In genomic region chr3:116072584-116072983, GRCm38 (mm10) we compare ENCODE assay signal across 24 mouse cellular contexts. TPM values are rescaled to one million over a fixed set of nuclear protein-coding genes. Genes with fewer than 3 reads are reported as not detected.
DNase-seq lines count a peak whose midpoint lies in the region; ATAC-seq and TF ChIP-seq lines count a peak whose summit lies in the region.
"Had no signal": no experiment of that assay in that cellular context is flagged by ENCODE, and none has a peak within 500 bp of the region (broad histone marks: within the 10 kb centered on the region; RNA-seq: fewer than 3 reads in every experiment).

No protein-coding gene starts in this region.

- H3K4me3 ChIP-seq in forebrain, embryonic 14.5 days (ENCODE audit: low read depth, low read length), result no peak overlapping the region
- no peak overlapping the region for H3K4me3 ChIP-seq in forebrain, embryonic 16.5 days (replicated peaks; ENCODE audit: low read length)
- no peak overlapping the region for H3K4me3 ChIP-seq in heart, embryonic 15.5 days
- no peak overlapping the region for H3K4me3 ChIP-seq in lung, postnatal 0 days (ENCODE audit: low read depth, low read length)
- H3K4me3 ChIP-seq in midbrain, embryonic 13.5 days (replicated peaks), result no peak overlapping the region
- H3K4me3 ChIP-seq: embryonic facial prominence, embryonic 13.5 days; forebrain, embryonic 15.5 days; hindbrain, embryonic 13.5 days; left cerebral cortex, adult 2 months; limb, embryonic 10.5 days; midbrain, embryonic 12.5 days; myocyte had no signal

- H3K27ac ChIP-seq in forebrain, embryonic 14.5 days (ENCODE audit: low read depth, low read length), result no peak overlapping the region
- H3K27ac ChIP-seq in forebrain, embryonic 16.5 days (ENCODE audit: low read length), result no peak overlapping the region
- H3K27ac ChIP-seq in heart, embryonic 15.5 days, result peak overlapping the region; percentile 77
- H3K27ac ChIP-seq in lung, postnatal 0 days (ENCODE audit: low read length), result no peak overlapping the region
- H3K27ac ChIP-seq in midbrain, embryonic 13.5 days, result no peak overlapping the region
- H3K27ac ChIP-seq: embryonic facial prominence, embryonic 13.5 days; forebrain, embryonic 15.5 days; hindbrain, embryonic 13.5 days; left cerebral cortex, adult 2 months; limb, embryonic 10.5 days; macrophage; midbrain, embryonic 12.5 days had no signal

- H3K9ac ChIP-seq in forebrain, embryonic 14.5 days (ENCODE audit: low read length), result no peak overlapping the region
- no peak overlapping the region for H3K9ac ChIP-seq in forebrain, embryonic 16.5 days (replicated peaks; ENCODE audit: low read depth, low read length)
- no peak overlapping the region for H3K9ac ChIP-seq in heart, embryonic 15.5 days
- H3K9ac ChIP-seq in lung, postnatal 0 days (replicated peaks; ENCODE audit: low read depth), result no peak overlapping the region
- no peak overlapping the region for H3K9ac ChIP-seq in midbrain, embryonic 13.5 days (replicated peaks)
- H3K9ac ChIP-seq: embryonic facial prominence, embryonic 13.5 days; forebrain, embryonic 15.5 days; hindbrain, embryonic 13.5 days; midbrain, embryonic 12.5 days had no signal

- no peak overlapping the region for H3K4me2 ChIP-seq in forebrain, embryonic 14.5 days (ENCODE audit: low read length)
- no peak overlapping the region for H3K4me2 ChIP-seq in forebrain, embryonic 16.5 days (ENCODE audit: low read length)
- H3K4me2 ChIP-seq in heart, embryonic 15.5 days, result no peak overlapping the region
- H3K4me2 ChIP-seq in lung, postnatal 0 days (replicated peaks; ENCODE audit: low read depth, low read length), result no peak overlapping the region
- H3K4me2 ChIP-seq in midbrain, embryonic 13.5 days (replicated peaks), result no peak overlapping the region
- H3K4me2 ChIP-seq: embryonic facial prominence, embryonic 13.5 days; forebrain, embryonic 15.5 days; hindbrain, embryonic 13.5 days; liver, embryonic 11.5 days; midbrain, embryonic 12.5 days had no signal

- no peaks in the 10 kb centered on the region for H3K36me3 ChIP-seq in forebrain, embryonic 14.5 days (ENCODE audit: control insufficient read depth, insufficient read depth, low read length)
- no peaks in the 10 kb centered on the region for H3K36me3 ChIP-seq in forebrain, embryonic 16.5 days (ENCODE audit: control insufficient read depth, insufficient read depth)
- no peaks in the 10 kb centered on the region for H3K36me3 ChIP-seq in heart, embryonic 15.5 days
- no peaks in the 10 kb centered on the region for H3K36me3 ChIP-seq in lung, postnatal 0 days (ENCODE audit: insufficient read depth, low read length)
- H3K36me3 ChIP-seq in midbrain, embryonic 13.5 days, result no peaks in the 10 kb centered on the region
- H3K36me3 ChIP-seq: embryonic facial prominence, embryonic 13.5 days; forebrain, embryonic 15.5 days; hindbrain, embryonic 13.5 days; limb, embryonic 10.5 days; midbrain, embryonic 12.5 days had no signal

- TF ChIP-seq EP300 in lung, postnatal 0 days (IDR thresholded peaks at IDR 0.05), result no peak

- no peak for ATAC-seq in forebrain, embryonic 14.5 days
- ATAC-seq in forebrain, embryonic 16.5 days, result no peak
- ATAC-seq in heart, embryonic 15.5 days (replicated peaks; ENCODE audit: insufficient number of reproducible peaks, insufficient read depth, low FRiP score, low read depth), result peak; percentile 58; the same call in 1 of the 2 replicates
- ATAC-seq in lung, postnatal 0 days, result no peak
- no peak for ATAC-seq in midbrain, embryonic 13.5 days
- ATAC-seq: forebrain, embryonic 15.5 days; inflammation-experienced regulatory T-cells, adult 6 months had no signal

- no peaks in the 10 kb centered on the region for H3K9me3 ChIP-seq in forebrain, embryonic 14.5 days (replicated peaks; ENCODE audit: control insufficient read depth, low read length)
- H3K9me3 ChIP-seq in forebrain, embryonic 16.5 days (ENCODE audit: control insufficient read depth, low read length), result no peaks in the 10 kb centered on the region
- H3K9me3 ChIP-seq in heart, embryonic 15.5 days (replicated peaks), result no peaks in the 10 kb centered on the region
- no peaks in the 10 kb centered on the region for H3K9me3 ChIP-seq in lung, postnatal 0 days (ENCODE audit: low read length)
- no peaks in the 10 kb centered on the region for H3K9me3 ChIP-seq in midbrain, embryonic 13.5 days
- H3K9me3 ChIP-seq: embryonic facial prominence, embryonic 13.5 days; forebrain, embryonic 15.5 days; hindbrain, embryonic 13.5 days; limb, embryonic 10.5 days; midbrain, embryonic 12.5 days had no signal

- peak; percentile 9 for DNase-seq in forebrain, embryonic 14.5 days (ENCODE audit: low spot score)
- no peak for DNase-seq in heart, adult 8-10 months (ENCODE audit: low spot score)
- DNase-seq in NIH3T3 (ENCODE audit: low read depth), result peak; percentile 84
- peak; percentile 56 for DNase-seq in lung, postnatal 0 days (ENCODE audit: low spot score)
- no peak for DNase-seq in cerebellum, adult 11 months
- DNase-seq: cerebellum, postnatal 10 days; kidney, adult 2 months; kidney, postnatal 25 days; layer of hippocampus, adult 9-11 months; thymus, postnatal 14 days had no signal

- H3K27me3 ChIP-seq in forebrain, embryonic 14.5 days (replicated peaks; ENCODE audit: control insufficient read depth, insufficient read depth, low read length), result no peaks in the 10 kb centered on the region
- H3K27me3 ChIP-seq in forebrain, embryonic 16.5 days (replicated peaks; ENCODE audit: control insufficient read depth, insufficient read depth, low read length), result no peaks in the 10 kb centered on the region
- no peaks in the 10 kb centered on the region for H3K27me3 ChIP-seq in heart, embryonic 15.5 days
- H3K27me3 ChIP-seq in lung, postnatal 0 days (replicated peaks; ENCODE audit: insufficient read depth, low read length), result no peaks in the 10 kb centered on the region
- no peaks in the 10 kb centered on the region for H3K27me3 ChIP-seq in midbrain, embryonic 13.5 days
- H3K27me3 ChIP-seq: CH12.LX; embryonic facial prominence, embryonic 13.5 days; forebrain, embryonic 15.5 days; hindbrain, embryonic 13.5 days; midbrain, embryonic 12.5 days had no signal

- 87% methylated on average over 2 of the region's 2 CpGs for WGBS in forebrain, embryonic 14.5 days
- WGBS in forebrain, embryonic 16.5 days, result 79% methylated on average over 2 of the region's 2 CpGs
- WGBS in heart, embryonic 15.5 days, result 30% methylated on average over 2 of the region's 2 CpGs
- WGBS in lung, postnatal 0 days, result 59% methylated on average over 2 of the region's 2 CpGs
- 77% methylated on average over 2 of the region's 2 CpGs for WGBS in midbrain, embryonic 13.5 days

- H3K4me1 ChIP-seq in forebrain, embryonic 14.5 days (ENCODE audit: control insufficient read depth, insufficient read depth, low read length), result no peaks in the 10 kb centered on the region
- H3K4me1 ChIP-seq in forebrain, embryonic 16.5 days (replicated peaks; ENCODE audit: control insufficient read depth, insufficient read depth, low read length), result no peaks in the 10 kb centered on the region
- H3K4me1 ChIP-seq in heart, embryonic 15.5 days (replicated peaks), result peaks cover 19% of the 10 kb centered on the region
- no peaks in the 10 kb centered on the region for H3K4me1 ChIP-seq in lung, postnatal 0 days (ENCODE audit: insufficient read depth, low read depth, low read length)
- no peaks in the 10 kb centered on the region for H3K4me1 ChIP-seq in midbrain, embryonic 13.5 days (replicated peaks)
- H3K4me1 ChIP-seq: embryonic facial prominence, embryonic 13.5 days; forebrain, embryonic 15.5 days; hindbrain, embryonic 13.5 days; limb, embryonic 10.5 days; midbrain, embryonic 12.5 days had no signal

- TF ChIP-seq CTCF in lung, postnatal 0 days (IDR thresholded peaks at IDR 0.05), result no peak

RNA-seq across cellular contexts. Expression of gene Vcam1, which starts 56.9 kb away (rescaled TPM):
- polyA plus RNA-seq in forebrain, embryonic 14.5 days (2014; fragmentation: Nextera tagmentation; extraction: Ambion mirVana), result 33.1 and 35.6 TPM in 2 replicates
- 28.4 and 33.1 TPM in 2 replicates for polyA plus RNA-seq in forebrain, embryonic 16.5 days (2015; fragmentation: Nextera tagmentation; extraction: Ambion mirVana)
- 77.8 and 78.2 TPM in 2 replicates for polyA plus RNA-seq in heart, embryonic 15.5 days (2015; fragmentation: Nextera tagmentation; extraction: Ambion mirVana)
- 10 to 100 TPM; 16.0 to 19.8 (median 16.5) TPM for total RNA-seq in heart, adult 8-10 months (2022)
- polyA plus RNA-seq in lung, postnatal 0 days (2015; fragmentation: Nextera tagmentation; extraction: Ambion mirVana), result 54.1 and 55.0 TPM in 2 replicates
- 38.5 and 44.4 TPM in 2 replicates for polyA plus RNA-seq in midbrain, embryonic 13.5 days (2015; fragmentation: Nextera tagmentation; extraction: Ambion mirVana)

Comparison
In these comparisons a context has a peak if more than half of its experiments do, and no peak if none do; other contexts are left out.
1. DNase-seq: peak in forebrain, embryonic 14.5 days (single experiment), NIH3T3 (single experiment) and lung, postnatal 0 days (single experiment); none in heart, adult 8-10 months (single experiment) and cerebellum, adult 11 months (single experiment).